In the genomic region with DNA sequence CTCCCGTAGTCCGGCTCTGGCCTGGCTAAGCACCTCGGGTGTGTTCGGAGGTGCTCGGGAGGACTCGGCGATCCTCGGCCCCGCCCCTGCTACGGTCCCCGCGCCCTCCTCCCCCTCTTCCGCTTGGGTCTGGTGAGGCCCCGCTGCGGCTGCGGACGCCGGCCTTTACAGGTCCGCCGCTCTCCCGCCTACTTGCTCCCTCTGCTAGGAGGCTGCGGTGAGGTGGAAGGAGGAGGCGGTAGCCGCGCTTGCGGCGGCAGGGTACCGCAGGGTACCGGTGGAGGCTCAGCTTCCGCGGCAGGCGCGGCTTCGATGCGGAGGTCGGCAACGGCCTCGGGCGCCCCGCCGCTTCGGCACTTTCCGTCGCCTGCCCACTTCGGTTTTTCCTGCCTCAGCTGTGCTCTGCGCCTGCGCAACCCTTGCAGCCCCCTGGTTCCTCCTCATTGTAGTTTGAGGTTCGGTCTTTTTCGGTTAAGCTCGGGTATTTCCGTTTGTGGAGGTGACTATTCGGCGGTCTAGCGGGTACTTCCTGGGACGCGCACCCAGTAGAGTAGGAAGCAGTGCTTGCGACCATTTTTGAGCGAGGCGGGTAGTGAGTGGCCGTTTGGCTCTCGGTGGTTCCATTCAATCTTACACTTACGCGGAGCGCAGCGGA, we compare ENCODE assay signal across 8 mouse cellular contexts. TPM values are rescaled to one million over a fixed set of nuclear protein-coding genes. Genes with fewer than 3 reads are reported as not detected.
DNase-seq lines count a peak whose midpoint lies in the region; ATAC-seq and TF ChIP-seq lines count a peak whose summit lies in the region.

A gene (minus strand): TSS at position 375 of the 655 bp plus-strand sequence.

- DNase-seq in Patski (ENCODE audit: low read depth, low spot score): peak; percentile 92
- peak; percentile 100 for DNase-seq in cerebellum, postnatal 25 days
- peak; percentile 99 to 100 for DNase-seq in frontal cortex, postnatal 36 days (ENCODE audit: low spot score in 2 of 2)
- DNase-seq in left cerebral cortex, adult 11 months (ENCODE audit: low spot score): peak; percentile 98
- DNase-seq in lung, postnatal 4 days: peak; percentile 98 to 99
- peak; percentile 94 for DNase-seq in retina, postnatal 7 days (ENCODE audit: low read depth, low spot score)
- peak; percentile 99 for DNase-seq in urinary bladder, adult 2 months (ENCODE audit: low spot score)

- under 1% methylated on average over 63 of the region's 65 CpGs for WGBS in hindbrain, embryonic 15.5 days

- H3K4me2 ChIP-seq in hindbrain, embryonic 15.5 days: peak within 1 kb of the TSS; percentile 71

- H3K9ac ChIP-seq in hindbrain, embryonic 15.5 days: peak within 1 kb of the TSS; percentile 94

- ATAC-seq in Patski: peak; percentile 75
- peak; percentile 89 for ATAC-seq in hindbrain, embryonic 15.5 days (ENCODE audit: low FRiP score, low read depth)

- peak within 1 kb of the TSS; percentile 92 for H3K4me3 ChIP-seq in hindbrain, embryonic 15.5 days

- in situ Hi-C loops in Patski (cut with MboI; ENCODE audit: low pct_unique_long_range_greater_than_20kb): no loop called here

- peak within 1 kb of the TSS; percentile 99 for H3K27ac ChIP-seq in hindbrain, embryonic 15.5 days (replicated peaks)

- no peaks in the 10 kb centered on the region for H3K27me3 ChIP-seq in Patski
- H3K27me3 ChIP-seq in hindbrain, embryonic 15.5 days: peaks cover 21% of the 10 kb centered on the region

- H3K9me3 ChIP-seq in hindbrain, embryonic 15.5 days: no peaks in the 10 kb centered on the region

- POLR2A ChIA-PET in Patski (lab: Charles Lee): interaction anchor here (1.7 to 2.3 kb wide), 2 partner anchors 10 to 13 kb away, joined by 8 read pairs; no protein-coding TSS in a partner anchor

- no peak for TF ChIP-seq CTCF in Patski (IDR thresholded peaks at IDR 0.05)

- peaks cover 47% of the 10 kb centered on the region for H3K4me1 ChIP-seq in hindbrain, embryonic 15.5 days (replicated peaks)

- peaks cover 16% of the 10 kb centered on the region for H3K36me3 ChIP-seq in hindbrain, embryonic 15.5 days

- CTCF ChIA-PET in Patski (lab: Charles Lee): interaction anchor here (1.7 to 4.1 kb wide), 2 partner anchors 23 to 28 kb away, joined by 3 to 19 read pairs; a partner anchor contains a TSS

RNA-seq across cellular contexts. Expression of the gene that starts here (rescaled TPM):
- polyA plus RNA-seq in Patski (2021): 222 TPM
- 162 and 163 TPM in 2 replicates for polyA plus RNA-seq in hindbrain, embryonic 15.5 days (2015; fragmentation: Nextera tagmentation; extraction: Ambion mirVana)
- 164 and 172 TPM in 2 replicates for polyA plus RNA-seq in urinary bladder, adult 2 months (2012; rRNA removed)

Comparison
In these comparisons a context has a peak if more than half of its experiments do, and no peak if none do; other contexts are left out.
1. Peak in every context shown above with its lines: DNase-seq, ATAC-seq, H3K4me3 ChIP-seq and H3K27ac ChIP-seq.